Mouse (Mus musculus) cerebral cortex, adult 2 months (tissue): Measurements from ENCODE around the gene Nr1h4.

Source experiments
- WGBS: fragments of 180-500 bp; shearing (Covaris S2); methylation state at CpG from one replicate; pipeline ENCODE4 v1.1.7; 2018; 5-methylcytosine and 5-hydroxymethylcytosine counted together

Gene Nr1h4

GRCm38 (mm10) chr10:89430751-89431150 lies 102.6 kb downstream of the Nr1h4 start:
- WGBS = 96% methylated on average over 7 of the region's 7 CpGs

- 89% methylated on average over 11 of the region's 11 CpGs for WGBS
These were observed 108.5 kb downstream of the Nr1h4 start for GRCm38 (mm10) chr10:89424800-89425393.

DNA sequence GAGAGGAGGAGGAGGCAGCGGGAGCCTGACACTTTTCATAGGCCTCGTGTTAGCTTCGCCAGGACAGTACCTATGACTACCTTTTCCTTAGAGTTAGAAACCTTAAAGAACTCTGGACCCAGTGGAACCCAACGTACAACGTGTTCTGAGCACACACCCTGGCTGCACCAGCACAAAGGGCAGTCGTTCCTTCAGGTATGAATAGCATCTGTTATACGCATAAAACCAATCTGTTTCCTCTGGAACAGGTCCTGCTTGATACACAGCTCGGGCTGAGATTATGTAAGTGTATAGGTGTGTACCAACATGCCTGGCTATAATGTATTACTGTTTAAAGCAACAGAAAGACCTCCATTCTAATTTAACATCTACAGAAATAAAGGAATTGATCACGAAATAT lies 109.2 kb downstream of the Nr1h4 start:
- 92% methylated on average over 9 of the region's 9 CpGs for WGBS

- 97% methylated on average over 9 of the region's 9 CpGs for WGBS
These were observed 110.1 kb downstream of the Nr1h4 start for GRCm38 (mm10) chr10:89423164-89423778.

GRCm38 (mm10) chr10:89422504-89423158 lies 110.8 kb downstream of the Nr1h4 start:
- 94% methylated on average over 8 of the region's 8 CpGs for WGBS

DNA sequence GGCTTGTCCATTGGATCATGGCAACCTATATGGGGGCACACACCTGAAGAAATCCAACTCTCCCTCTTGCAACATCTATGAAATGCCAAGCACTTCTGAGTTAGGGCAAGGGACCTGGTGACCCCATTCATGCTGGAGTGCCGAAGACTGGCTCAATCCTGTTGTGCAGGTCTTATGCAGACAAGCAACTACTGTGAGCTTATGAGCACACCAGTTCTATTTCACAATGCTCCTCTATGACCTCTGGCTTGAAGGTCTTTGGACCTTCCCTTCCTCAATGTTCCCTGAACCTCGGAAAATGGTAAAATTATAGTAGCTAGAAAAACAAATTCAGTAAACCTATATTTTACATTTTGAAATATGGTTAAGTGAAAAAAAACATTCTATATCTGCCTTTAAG lies 115.4 kb downstream of the Nr1h4 start:
- WGBS = 95% methylated on average over 2 of the region's 2 CpGs

GRCm38 (mm10) chr10:89415478-89415877 lies 117.9 kb downstream of the Nr1h4 start:
- 78% methylated on average over 3 of the region's 3 CpGs for WGBS

DNA sequence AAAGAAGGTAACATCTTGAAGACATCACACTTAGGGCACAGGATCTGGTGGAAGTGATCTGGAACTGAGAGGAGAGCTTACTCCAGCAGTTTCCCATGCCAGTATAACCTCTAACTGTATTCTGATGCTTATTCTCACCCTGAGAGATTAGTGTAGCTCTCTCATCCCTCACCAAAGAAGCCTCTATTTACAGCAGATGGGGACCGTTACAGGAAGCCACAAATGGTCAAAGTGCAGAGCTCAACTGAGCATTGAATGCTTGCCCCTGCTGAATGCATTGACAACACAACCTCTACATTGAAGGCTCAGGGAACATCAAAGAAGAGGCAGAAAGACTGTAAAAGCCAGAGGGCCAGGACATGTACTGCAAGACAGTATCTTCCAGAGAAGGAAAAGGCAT lies 125.8 kb downstream of the Nr1h4 start:
- WGBS = 74% methylated on average over 1 of the region's 1 CpGs

DNA sequence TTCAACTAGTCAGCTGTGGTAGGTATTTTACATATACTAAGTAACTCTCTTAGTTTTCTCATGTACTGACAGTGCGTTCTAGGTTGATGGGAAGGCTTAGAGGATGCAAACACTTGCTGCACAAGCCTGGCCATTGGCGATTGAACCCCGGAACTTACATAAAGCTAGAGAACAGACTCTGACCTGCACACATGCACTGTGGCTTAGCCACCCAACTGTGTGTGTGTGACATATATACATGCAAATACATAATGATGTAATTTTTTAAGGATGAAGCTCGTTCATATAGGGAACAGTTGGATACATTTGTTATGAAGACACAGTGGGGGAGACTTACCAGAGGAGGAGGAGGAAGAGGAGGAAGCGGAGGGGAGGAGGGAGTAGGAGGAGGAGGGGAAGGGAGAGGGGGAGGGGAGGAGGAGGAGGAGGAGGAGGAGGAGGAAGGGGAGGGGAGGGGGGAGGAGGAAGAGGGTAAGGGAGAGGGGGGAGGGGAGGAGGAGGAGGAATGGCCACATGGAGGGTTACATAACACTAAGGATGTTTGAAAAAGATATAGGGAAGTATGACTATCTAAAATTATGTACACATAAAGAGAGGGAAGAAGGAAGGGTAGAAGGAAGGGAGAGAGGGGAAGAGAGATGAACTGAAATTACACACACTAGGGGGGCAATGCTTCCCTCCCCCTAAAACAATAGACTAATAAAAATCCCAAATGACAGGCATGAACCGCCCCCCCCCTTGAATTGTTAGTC lies 126.5 kb downstream of the Nr1h4 start:
- WGBS = 78% methylated on average over 5 of the region's 6 CpGs

GRCm38 (mm10) chr10:89404936-89405335 lies 128.4 kb downstream of the Nr1h4 start:
- 88% methylated on average over 4 of the region's 4 CpGs for WGBS
